Mouse (Mus musculus) megakaryocyte, embryonic 14.5 days (primary cell): ENCODE results near the gene Gmppa.

Experiments used
- FLI1 ChIP-seq: IDR thresholded peaks from 2 replicates; pipeline ENCODE4 v1.6.1; 2012; ENCODE audit warnings: low read length, inconsistent platforms, mixed read lengths
- GATA1 ChIP-seq: IDR thresholded peaks from 3 replicates; pipeline ENCODE4 v1.6.1; 2012; ENCODE audit warnings: mixed read lengths, low read length, inconsistent platforms, borderline replicate concordance

- no peak for TF ChIP-seq FLI1
- no peak for TF ChIP-seq GATA1
Observed at GRCm38 (mm10) chr1:75487040-75487404, 51.3 kb downstream of the Gmppa start.
